Mouse (Mus musculus): ENCODE measurements around the gene Haspin. TPM values are rescaled to one million over a fixed set of nuclear protein-coding genes. Genes with fewer than 3 reads are reported as not detected.

Haspin gene
- 13.9 and 14.4 TPM in 2 replicates for polyA plus RNA-seq (2016; fragmentation: Nextera tagmentation; extraction: Ambion mirVana)

GRCm38 (mm10) chr11:73137591-73138501, at the start of gene Haspin:
TSS of gene Haspin (minus strand) at chr11:73138294.
- Histone ChIP-seq H3K27me3 (replicated peaks) (no peaks in the 10 kb centered on the region), H3K27ac (ENCODE audit: poor library complexity, severe bottlenecking) (no peak within 1 kb of the TSS; the same call in 1 of the 2 replicates), H3K4me3 (peak within 1 kb of the TSS; percentile 84), H3K4me1 (replicated peaks) (peaks cover 28% of the 10 kb centered on the region), H3K9ac (peak within 1 kb of the TSS; percentile 87), H3K36me3 (peaks cover 9% of the 10 kb centered on the region), H3K4me2 (peak within 1 kb of the TSS; percentile 86), H3K9me3 (replicated peaks) (no peaks in the 10 kb centered on the region)
- WGBS = under 1% methylated on average over 84 of the region's 84 CpGs
- peak; percentile 90 for ATAC-seq (ENCODE audit: insufficient number of reproducible peaks, low FRiP score)

DNA sequence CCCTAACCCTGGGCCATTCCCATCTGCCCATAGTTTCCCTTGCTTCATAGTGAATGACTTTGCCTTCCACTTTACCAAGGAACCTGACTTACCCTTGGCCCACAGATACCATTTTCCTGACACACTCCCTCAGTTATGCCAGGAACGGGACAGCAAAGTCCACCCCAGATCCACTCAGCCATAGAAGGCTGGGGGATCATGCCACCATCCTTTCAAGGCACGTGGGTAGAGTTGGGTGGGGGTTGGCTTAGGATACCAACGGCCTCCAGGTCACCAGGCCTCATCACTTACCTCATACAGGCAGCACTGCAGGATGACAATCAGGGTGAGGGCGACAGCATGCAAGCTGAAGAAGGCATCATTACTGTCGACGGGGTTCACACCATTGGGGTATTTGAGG, 49.1 kb upstream of the Haspin start:
- Histone ChIP-seq H3K27ac (ENCODE audit: poor library complexity, severe bottlenecking) (no peak overlapping the region), H3K4me1 (replicated peaks) (no peaks in the 10 kb centered on the region), H3K9ac (no peak overlapping the region), H3K36me3 (peaks cover 82% of the 10 kb centered on the region), H3K9me3 (replicated peaks) (no peaks in the 10 kb centered on the region), H3K4me3 (no peak overlapping the region), H3K4me2 (no peak overlapping the region), H3K27me3 (replicated peaks) (no peaks in the 10 kb centered on the region)
- 87% methylated on average over 6 of the region's 6 CpGs for WGBS
- no peak for ATAC-seq (ENCODE audit: insufficient number of reproducible peaks, low FRiP score)

DNA sequence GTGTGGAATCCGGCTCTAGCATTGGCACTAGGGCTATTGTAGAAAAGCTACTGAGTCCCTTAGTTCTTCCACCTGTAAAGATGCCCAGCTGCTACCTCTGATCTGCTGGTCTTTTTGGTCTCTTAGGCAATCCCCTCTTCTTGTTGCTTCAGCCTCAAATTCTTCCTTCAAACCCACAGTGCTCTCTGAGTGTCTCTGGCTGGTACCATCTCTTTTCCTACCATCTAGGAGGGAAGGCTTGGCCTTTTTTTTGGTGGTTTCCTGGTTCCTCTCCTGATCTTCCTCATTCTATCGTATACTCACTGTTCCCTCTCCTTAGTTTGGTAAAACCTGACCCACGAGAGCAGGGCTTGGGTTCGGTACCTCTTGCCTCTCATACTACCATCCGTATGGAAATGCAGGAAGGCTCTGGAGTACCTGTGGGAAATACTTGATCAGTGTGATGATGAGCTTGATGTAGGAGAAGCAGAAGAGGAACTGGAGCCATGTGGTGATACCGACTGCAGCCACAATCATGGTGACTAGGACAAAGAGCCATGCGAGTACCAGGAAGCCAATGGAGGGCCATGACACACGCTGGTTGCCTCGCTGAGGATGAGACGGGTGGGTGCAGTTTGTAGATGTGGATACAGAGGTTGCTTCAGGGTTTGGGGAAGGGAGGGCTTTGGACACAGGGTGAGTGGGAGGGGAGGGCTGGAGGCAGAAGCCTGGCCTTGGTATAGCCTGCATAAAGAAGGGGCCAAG, 48.0 kb upstream of the Haspin start:
- peaks cover 77% of the 10 kb centered on the region for H3K36me3 ChIP-seq
- WGBS = 88% methylated on average over 10 of the region's 10 CpGs
- no peaks in the 10 kb centered on the region for H3K27me3 ChIP-seq (replicated peaks)
- H3K9ac ChIP-seq = no peak overlapping the region
- H3K4me3 ChIP-seq = no peak overlapping the region
- no peaks in the 10 kb centered on the region for H3K4me1 ChIP-seq (replicated peaks)
- H3K27ac ChIP-seq (ENCODE audit: poor library complexity, severe bottlenecking) = no peak overlapping the region
- no peaks in the 10 kb centered on the region for H3K9me3 ChIP-seq (replicated peaks)
- ATAC-seq (ENCODE audit: insufficient number of reproducible peaks, low FRiP score) = no peak
- no peak overlapping the region for H3K4me2 ChIP-seq

GRCm38 (mm10) chr11:73177895-73178294, 39.8 kb upstream of the Haspin start:
- Histone ChIP-seq H3K36me3 (peaks cover 35% of the 10 kb centered on the region), H3K27ac (ENCODE audit: poor library complexity, severe bottlenecking) (peak overlapping the region; percentile 97), H3K4me2 (peak overlapping the region; percentile 95), H3K4me1 (replicated peaks) (peaks cover 27% of the 10 kb centered on the region), H3K4me3 (peak overlapping the region; percentile 95), H3K27me3 (replicated peaks) (no peaks in the 10 kb centered on the region), H3K9me3 (replicated peaks) (no peaks in the 10 kb centered on the region), H3K9ac (peak overlapping the region; percentile 87)
- WGBS = 5% methylated on average over 2 of the region's 2 CpGs
- no peak for ATAC-seq (ENCODE audit: insufficient number of reproducible peaks, low FRiP score)

DNA sequence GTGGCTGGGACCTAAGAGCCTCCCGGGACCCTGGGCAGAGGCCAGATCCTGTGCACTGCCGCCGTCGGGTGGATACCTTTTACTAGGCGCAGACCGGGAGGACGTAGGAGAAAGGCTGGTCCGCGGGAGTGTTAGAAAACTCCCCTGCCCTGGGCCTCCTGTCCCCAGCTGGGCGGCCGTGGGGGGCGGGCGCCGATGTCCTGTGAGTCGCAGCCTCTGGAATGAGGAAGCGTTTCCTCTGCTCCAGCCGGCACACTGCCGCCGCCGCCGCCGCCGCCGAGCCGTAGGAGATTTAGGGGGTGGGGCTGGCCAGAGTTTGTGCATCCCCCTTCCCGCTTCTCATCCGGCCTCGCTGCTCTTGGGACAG, 39.4 kb upstream of the Haspin start:
- H3K4me2 ChIP-seq = peak overlapping the region; percentile 95
- peaks cover 32% of the 10 kb centered on the region for H3K36me3 ChIP-seq
- peak overlapping the region; percentile 97 for H3K27ac ChIP-seq (ENCODE audit: poor library complexity, severe bottlenecking)
- peaks cover 29% of the 10 kb centered on the region for H3K4me1 ChIP-seq (replicated peaks)
- peak overlapping the region; percentile 95 for H3K4me3 ChIP-seq
- H3K27me3 ChIP-seq (replicated peaks) = no peaks in the 10 kb centered on the region
- WGBS = under 1% methylated on average over 28 of the region's 28 CpGs
- H3K9ac ChIP-seq = peak overlapping the region; percentile 87
- H3K9me3 ChIP-seq (replicated peaks) = no peaks in the 10 kb centered on the region
- ATAC-seq (ENCODE audit: insufficient number of reproducible peaks, low FRiP score) = peak; percentile 84

DNA sequence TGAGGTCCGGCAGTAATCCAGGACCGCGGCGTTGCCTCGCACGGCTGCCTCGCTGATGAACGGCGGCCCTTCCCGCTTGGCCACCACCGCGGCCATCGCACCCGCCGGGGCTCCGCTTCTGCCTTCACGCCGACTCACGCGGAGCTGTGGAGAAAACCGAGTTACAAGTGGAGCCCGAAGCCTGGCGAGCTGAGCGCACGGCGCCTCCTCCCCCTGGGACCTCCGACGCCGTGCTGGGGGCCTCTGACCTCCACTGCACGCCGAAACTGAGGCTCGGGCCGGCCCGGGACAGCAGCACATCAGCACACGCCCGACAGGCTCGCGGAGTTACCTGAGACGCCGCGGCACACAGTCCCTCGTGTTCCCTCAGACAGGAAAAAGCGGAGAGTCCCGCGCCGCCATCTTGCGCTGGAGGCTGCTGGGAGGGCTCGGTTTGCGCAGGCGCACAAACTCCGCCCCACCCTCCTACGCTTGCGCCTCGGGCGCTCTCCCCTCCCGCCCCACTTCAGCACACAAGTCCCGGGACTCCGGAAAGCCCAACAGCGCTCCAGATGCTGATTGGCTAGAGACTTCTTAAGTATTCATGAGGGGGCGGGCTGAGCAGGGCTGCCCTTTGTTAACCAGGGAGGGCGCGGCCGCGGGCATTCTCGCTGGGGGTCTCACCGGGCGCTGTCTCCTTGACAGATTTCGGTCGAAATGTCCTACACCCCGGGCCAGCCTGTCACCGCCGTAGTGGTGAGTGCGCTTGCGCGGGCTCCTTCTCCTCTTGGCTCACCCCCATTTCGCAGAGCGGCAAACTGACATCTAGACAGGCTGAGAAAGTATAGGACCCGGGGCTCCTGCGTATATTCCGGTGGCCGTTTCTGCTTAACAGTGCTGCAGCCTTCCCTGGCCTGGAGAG, 38.8 kb upstream of the Haspin start, which contains the start of the genes Emc6 and Tax1bp3:
TSS of gene Emc6 (minus strand) at position 430 of the 901 bp plus-strand sequence.
TSS of gene Tax1bp3 (plus strand) at position 476 of the 901 bp plus-strand sequence.
- WGBS = under 1% methylated on average over 81 of the region's 81 CpGs
- peak within 1 kb of the TSS; percentile 95 for H3K4me2 ChIP-seq
- peaks cover 36% of the 10 kb centered on the region for H3K4me1 ChIP-seq (replicated peaks)
- H3K9me3 ChIP-seq (replicated peaks) = no peaks in the 10 kb centered on the region
- H3K27ac ChIP-seq (ENCODE audit: poor library complexity, severe bottlenecking) = peak within 1 kb of the TSS; percentile 97
- H3K4me3 ChIP-seq = peak within 1 kb of the TSS; percentile 95
- peaks cover 28% of the 10 kb centered on the region for H3K36me3 ChIP-seq
- ATAC-seq (ENCODE audit: insufficient number of reproducible peaks, low FRiP score) = peak; percentile 97
- H3K27me3 ChIP-seq (replicated peaks) = no peaks in the 10 kb centered on the region
- H3K9ac ChIP-seq = peak within 1 kb of the TSS; percentile 98

- Histone ChIP-seq H3K4me2 (peak overlapping the region; percentile 81), H3K27ac (ENCODE audit: poor library complexity, severe bottlenecking) (peak overlapping the region; percentile 78), H3K9me3 (replicated peaks) (no peaks in the 10 kb centered on the region), H3K4me1 (replicated peaks) (peaks cover 39% of the 10 kb centered on the region), H3K27me3 (replicated peaks) (no peaks in the 10 kb centered on the region), H3K9ac (peak overlapping the region; percentile 98), H3K36me3 (peaks cover 30% of the 10 kb centered on the region), H3K4me3 (peak overlapping the region; percentile 95)
- WGBS = 1% methylated on average over 15 of the region's 15 CpGs
- ATAC-seq (ENCODE audit: insufficient number of reproducible peaks, low FRiP score) = no peak
Observed at GRCm38 (mm10) chr11:73176186-73176585, 38.1 kb upstream of the Haspin start.

- H3K9me3 ChIP-seq (replicated peaks) = no peaks in the 10 kb centered on the region
- 43% methylated on average over 8 of the region's 8 CpGs for WGBS
- peak overlapping the region; percentile 81 for H3K4me2 ChIP-seq
- H3K4me3 ChIP-seq = peak overlapping the region; percentile 95
- peaks cover 28% of the 10 kb centered on the region for H3K36me3 ChIP-seq
- H3K27ac ChIP-seq (ENCODE audit: poor library complexity, severe bottlenecking) = no peak overlapping the region
- H3K27me3 ChIP-seq (replicated peaks) = no peaks in the 10 kb centered on the region
- peak overlapping the region; percentile 98 for H3K9ac ChIP-seq
- no peak for ATAC-seq (ENCODE audit: insufficient number of reproducible peaks, low FRiP score)
- H3K4me1 ChIP-seq (replicated peaks) = peaks cover 39% of the 10 kb centered on the region
Observed at GRCm38 (mm10) chr11:73175612-73176011, 37.5 kb upstream of the Haspin start.

DNA sequence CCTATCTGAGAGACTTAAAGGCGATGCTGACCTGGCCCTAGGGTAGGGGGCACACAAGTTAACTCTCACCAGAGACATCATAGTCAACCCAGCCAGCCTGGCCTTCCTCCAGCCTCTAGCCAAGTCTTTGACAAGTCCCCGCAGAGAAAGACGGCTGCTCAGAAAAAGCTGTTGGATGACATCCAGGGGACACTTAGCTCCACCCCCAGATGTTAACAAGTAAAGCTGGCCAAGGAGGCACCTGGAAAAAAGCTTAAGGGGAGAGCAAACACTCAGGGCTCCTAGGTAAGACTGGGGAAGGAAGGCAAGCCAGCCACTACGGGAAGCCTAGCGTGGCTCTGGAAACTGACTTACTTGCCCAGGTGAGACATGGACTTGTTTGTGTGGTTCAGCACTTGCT, 34.1 kb upstream of the Haspin start:
- no peak overlapping the region for H3K9ac ChIP-seq
- ATAC-seq (ENCODE audit: insufficient number of reproducible peaks, low FRiP score) = no peak
- no peak overlapping the region for H3K4me3 ChIP-seq
- 56% methylated on average over 5 of the region's 5 CpGs for WGBS
- no peaks in the 10 kb centered on the region for H3K27me3 ChIP-seq (replicated peaks)
- no peaks in the 10 kb centered on the region for H3K9me3 ChIP-seq (replicated peaks)
- H3K4me1 ChIP-seq (replicated peaks) = peaks cover 21% of the 10 kb centered on the region
- H3K4me2 ChIP-seq = no peak overlapping the region
- H3K27ac ChIP-seq (ENCODE audit: poor library complexity, severe bottlenecking) = peak overlapping the region; percentile 10; the same call in 1 of the 2 replicates
- H3K36me3 ChIP-seq = peaks cover 17% of the 10 kb centered on the region

- Histone ChIP-seq H3K9ac (no peak overlapping the region), H3K4me1 (replicated peaks) (peaks cover 19% of the 10 kb centered on the region), H3K27me3 (replicated peaks) (no peaks in the 10 kb centered on the region), H3K9me3 (replicated peaks) (no peaks in the 10 kb centered on the region), H3K36me3 (peaks cover 9% of the 10 kb centered on the region), H3K27ac (ENCODE audit: poor library complexity, severe bottlenecking) (no peak overlapping the region), H3K4me2 (no peak overlapping the region), H3K4me3 (no peak overlapping the region)
- WGBS = 41% methylated on average over 4 of the region's 4 CpGs
- ATAC-seq (ENCODE audit: insufficient number of reproducible peaks, low FRiP score) = no peak; the same call in 1 of the 2 replicates
Observed at GRCm38 (mm10) chr11:73169231-73169630, 31.1 kb upstream of the Haspin start.
